Mouse (Mus musculus) brain, embryonic 14.5 days (tissue): ENCODE data around the gene Stk11. TPM values are rescaled to one million over a fixed set of nuclear protein-coding genes. Genes with fewer than 3 reads are reported as not detected.

Experiments
- DNase-seq: peaks from one replicate; pipeline ENCODE4 v3.0.0-alpha.2; 2011; ENCODE audit warnings: low read depth
- CTCF ChIP-seq: fragments of 200-500 bp; IDR thresholded peaks from 2 replicates; pipeline ENCODE4 v1.5.1; 2012; ENCODE audit warnings: inconsistent platforms, mild to moderate bottlenecking, moderate library complexity, borderline replicate concordance; ENCODE audit not compliant: insufficient read depth, insufficient read length; ENCODE audit errors: extremely low read depth
- POLR2A ChIP-seq: fragments of 200-500 bp; IDR thresholded peaks from 2 replicates; pipeline ENCODE4 v1.6.1; 2012; ENCODE audit warnings: mild to moderate bottlenecking, inconsistent platforms, borderline replicate concordance; ENCODE audit not compliant: poor library complexity, insufficient read depth, insufficient read length, severe bottlenecking; ENCODE audit errors: extremely low read depth
- polyA plus RNA-seq: library from polyadenylated mRNA; depleted of rRNA; stranded (reverse); fragments of >200 nt; gene quantifications from 2 replicates; pipeline ENCODE4 v1.2.3, GENCODE M21; 2012; rRNA removed

The Stk11 gene
- polyA plus RNA-seq: 112 and 127 TPM in 2 replicates

- peak; percentile 85 for TF ChIP-seq POLR2A
- no peak for TF ChIP-seq CTCF
- DNase-seq: peak; percentile 100
Measured at GRCm38 (mm10) chr10:80115290-80115943, at the start of gene Stk11. Gene Stk11, plus strand, starts transcription at chr10:80115803.

- no peak for DNase-seq
- no peak for TF ChIP-seq POLR2A
- no peak for TF ChIP-seq CTCF
Measured at GRCm38 (mm10) chr10:80069251-80069650, 46.4 kb upstream of the Stk11 start.

GRCm38 (mm10) chr10:80069948-80070450 is 45.6 kb upstream of the Stk11 start:
- DNase-seq: no peak
- TF ChIP-seq POLR2A (no peak), CTCF (no peak)

GRCm38 (mm10) chr10:80070837-80071515 is 44.6 kb upstream of the Stk11 start:
- peak; percentile 55 for DNase-seq
- TF ChIP-seq POLR2A (no peak), CTCF (no peak)

- TF ChIP-seq POLR2A (no peak), CTCF (no peak)
- no peak for DNase-seq
Measured at GRCm38 (mm10) chr10:80071516-80071900, 44.1 kb upstream of the Stk11 start.

GRCm38 (mm10) chr10:80072623-80073489 is 42.7 kb upstream of the Stk11 start:
- DNase-seq: no peak
- TF ChIP-seq POLR2A: no peak
- TF ChIP-seq CTCF: no peak

GRCm38 (mm10) chr10:80074813-80075601 is 40.6 kb upstream of the Stk11 start:
- peak; percentile 24 for DNase-seq
- no peak for TF ChIP-seq POLR2A
- no peak for TF ChIP-seq CTCF

GRCm38 (mm10) chr10:80075924-80076323 is 39.7 kb upstream of the Stk11 start:
- no peak for DNase-seq
- TF ChIP-seq POLR2A: no peak
- TF ChIP-seq CTCF: no peak

GRCm38 (mm10) chr10:80076386-80076785 is 39.2 kb upstream of the Stk11 start:
- TF ChIP-seq CTCF (no peak), POLR2A (no peak)
- DNase-seq: no peak

- TF ChIP-seq CTCF: no peak
- no peak for TF ChIP-seq POLR2A
- DNase-seq: no peak
Measured at GRCm38 (mm10) chr10:80077312-80077711, 38.3 kb upstream of the Stk11 start.
